ENCODE assay signal across 9 mouse cellular contexts in the genomic region with DNA sequence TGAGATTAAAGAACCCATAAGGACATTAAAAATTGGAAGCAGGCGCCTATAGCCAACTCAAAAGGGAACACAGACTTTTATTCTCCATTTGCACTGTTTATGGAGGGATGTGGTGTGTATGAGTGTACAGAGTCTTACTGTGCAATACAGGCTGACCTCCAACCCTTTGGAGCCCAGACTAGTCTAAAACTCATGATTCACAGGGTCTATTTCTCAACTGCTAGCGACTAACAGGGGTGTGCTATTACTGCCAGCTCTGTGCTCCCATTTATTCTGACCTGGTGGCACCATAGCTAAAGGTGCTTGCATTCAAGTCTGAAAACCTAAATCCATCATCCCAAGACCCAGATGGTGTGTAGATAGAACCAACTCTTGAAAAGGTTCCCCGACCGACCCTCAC. TPM values are rescaled to one million over a fixed set of nuclear protein-coding genes. Genes with fewer than 3 reads are reported as not detected.
DNase-seq lines count a peak whose midpoint lies in the region; ATAC-seq lines count a peak whose summit lies in the region.
"Had no signal": no experiment of that assay in that cellular context is flagged by ENCODE, and none has a peak within 500 bp of the region (broad histone marks: within the 10 kb centered on the region; RNA-seq: fewer than 3 reads in every experiment).

No protein-coding gene starts in this region.

- H3K9me3 ChIP-seq in embryonic facial prominence, embryonic 14.5 days (ENCODE audit: control insufficient read depth, low read length): no peaks in the 10 kb centered on the region
- no peaks in the 10 kb centered on the region for H3K9me3 ChIP-seq in limb, embryonic 10.5 days (replicated peaks)
- no peaks in the 10 kb centered on the region for H3K9me3 ChIP-seq in stomach, embryonic 14.5 days (ENCODE audit: control insufficient read depth, low read depth, low read length)

- H3K4me1 ChIP-seq in embryonic facial prominence, embryonic 14.5 days (ENCODE audit: control insufficient read depth, insufficient read depth, low read length): peaks cover 3% of the 10 kb centered on the region; the same call in 1 of the 2 replicates
- peaks cover 11% of the 10 kb centered on the region for H3K4me1 ChIP-seq in limb, embryonic 10.5 days
- no peaks in the 10 kb centered on the region for H3K4me1 ChIP-seq in stomach, embryonic 14.5 days (ENCODE audit: control insufficient read depth, insufficient read depth, low read length)

- peak overlapping the region; percentile 100; the same call in 1 of the 2 replicates for H3K9ac ChIP-seq in embryonic facial prominence, embryonic 14.5 days (ENCODE audit: low read depth, low read length)
- H3K9ac ChIP-seq in stomach, embryonic 14.5 days (replicated peaks; ENCODE audit: low read depth, low read length): no peak overlapping the region

- DNase-seq in cerebellum, postnatal 10 days: peak; percentile 16 to 41
- DNase-seq in cerebellum, adult 8-10 months: no peak
- peak; percentile 67 for DNase-seq in 3T3-L1 (ENCODE audit: low read depth, low spot score)
- no peak for DNase-seq in embryonic facial prominence, embryonic 14.5 days (ENCODE audit: low spot score)
- DNase-seq in limb, embryonic 10.5 days (ENCODE audit: low spot score): no peak
- DNase-seq in layer of hippocampus, postnatal 10 days (ENCODE audit: low spot score in 2 of 2): no peak

- H3K4me3 ChIP-seq in embryonic facial prominence, embryonic 14.5 days (ENCODE audit: low read depth, low read length): peak overlapping the region; percentile 85
- peak overlapping the region; percentile 93 for H3K4me3 ChIP-seq in limb, embryonic 10.5 days
- peak overlapping the region; percentile 95 for H3K4me3 ChIP-seq in stomach, embryonic 14.5 days (ENCODE audit: low read depth, low read length)

- peak overlapping the region; percentile 69 for H3K4me2 ChIP-seq in embryonic facial prominence, embryonic 14.5 days (ENCODE audit: low read depth, low read length)
- H3K4me2 ChIP-seq in stomach, embryonic 14.5 days (replicated peaks; ENCODE audit: low read depth, low read length): peak overlapping the region; percentile 93

- H3K36me3 ChIP-seq in embryonic facial prominence, embryonic 14.5 days (ENCODE audit: control insufficient read depth, insufficient read depth, low read length): peaks cover 3% of the 10 kb centered on the region
- H3K36me3 ChIP-seq in limb, embryonic 10.5 days: peaks cover 2% of the 10 kb centered on the region
- peaks cover under 1% of the 10 kb centered on the region; the same call in 1 of the 2 replicates for H3K36me3 ChIP-seq in stomach, embryonic 14.5 days (ENCODE audit: control insufficient read depth, insufficient read depth, low read length)

- peak overlapping the region; percentile 100 for H3K27ac ChIP-seq in embryonic facial prominence, embryonic 14.5 days (replicated peaks; ENCODE audit: low read depth, low read length)
- H3K27ac ChIP-seq in limb, embryonic 10.5 days: peak overlapping the region; percentile 99
- peak overlapping the region; percentile 100; the same call in 1 of the 2 replicates for H3K27ac ChIP-seq in stomach, embryonic 14.5 days (ENCODE audit: low read length)

- WGBS in embryonic facial prominence, embryonic 14.5 days: 68% methylated on average over 4 of the region's 4 CpGs
- 69% methylated on average over 4 of the region's 4 CpGs for WGBS in limb, embryonic 10.5 days
- 59% methylated on average over 4 of the region's 4 CpGs for WGBS in stomach, embryonic 14.5 days

- ATAC-seq in embryonic facial prominence, embryonic 14.5 days (ENCODE audit: low read depth): no peak
- no peak for ATAC-seq in stomach, embryonic 14.5 days (ENCODE audit: insufficient number of reproducible peaks, insufficient read depth, low FRiP score, low read depth)
- ATAC-seq in monocyte, adult 5-6 weeks (replicated peaks; ENCODE audit: insufficient number of reproducible peaks, low FRiP score, low TSS enrichment, poor library complexity, severe bottlenecking): no peak

- H3K27me3 ChIP-seq in embryonic facial prominence, embryonic 14.5 days (replicated peaks; ENCODE audit: control insufficient read depth, insufficient read depth, low read length): no peaks in the 10 kb centered on the region
- no peaks in the 10 kb centered on the region for H3K27me3 ChIP-seq in limb, embryonic 10.5 days (ENCODE audit: low read depth, poor library complexity, severe bottlenecking)
- no peaks in the 10 kb centered on the region for H3K27me3 ChIP-seq in stomach, embryonic 14.5 days (ENCODE audit: control insufficient read depth, insufficient read depth, low read length)
- H3K27me3 ChIP-seq: Patski had no signal

RNA-seq across cellular contexts. Expression of a gene that starts 2.9 kb away (rescaled TPM):
- polyA plus RNA-seq in embryonic facial prominence, embryonic 14.5 days (2014; fragmentation: Nextera tagmentation; extraction: Ambion mirVana): 234 and 262 TPM in 2 replicates
- 94.6 and 115 TPM in 2 replicates for polyA plus RNA-seq in limb, embryonic 10.5 days (2016; fragmentation: Nextera tagmentation; extraction: Ambion mirVana)
- 188 and 209 TPM in 2 replicates for polyA plus RNA-seq in stomach, embryonic 14.5 days (2014; fragmentation: Nextera tagmentation; extraction: Ambion mirVana)
- total RNA-seq in layer of hippocampus, postnatal 10 days (2021): 100 to 1,000 TPM; 286 to 292 TPM
- total RNA-seq in monocyte, adult 5-6 weeks (2017): 88.8 to 161 TPM (median 153 TPM) in 3 replicates

Comparison
In these comparisons a context has a peak if more than half of its experiments do, and no peak if none do; other contexts are left out.
1. DNase-seq: peak in cerebellum, postnatal 10 days (2 of 2) and 3T3-L1 (single experiment); none in cerebellum, adult 8-10 months (single experiment), embryonic facial prominence, embryonic 14.5 days (single experiment), limb, embryonic 10.5 days (single experiment) and layer of hippocampus, postnatal 10 days (0 of 2).
2. Peak in every context shown above with its lines, with median percentiles within 50 percentile points of each other: H3K27ac ChIP-seq and H3K4me3 ChIP-seq.